Mouse (Mus musculus): Measurements from ENCODE around the gene Spata1. TPM values are rescaled to one million over a fixed set of nuclear protein-coding genes. Genes with fewer than 3 reads are reported as not detected.

The Spata1 gene
- polyA plus RNA-seq, 1 experiment from 2014 or later: 6.8 TPM

GRCm38 (mm10) chr3:146419534-146419933, 80.0 kb downstream of the Spata1 start:
- Histone ChIP-seq H3K9ac (ENCODE audit: low read depth, low read length) (no peak overlapping the region), H3K4me3 (ENCODE audit: low read length) (no peak overlapping the region), H3K36me3 (ENCODE audit: control insufficient read depth, insufficient read depth, low read length) (peaks cover 23% of the 10 kb centered on the region; the same call in 1 of the 2 replicates), H3K27me3 (ENCODE audit: control insufficient read depth, insufficient read depth, low read length) (no peaks in the 10 kb centered on the region), H3K4me2 (replicated peaks; ENCODE audit: low read depth, low read length) (no peak overlapping the region), H3K27ac (ENCODE audit: low read depth, low read length) (no peak overlapping the region), H3K9me3 (ENCODE audit: control insufficient read depth, low read length) (no peaks in the 10 kb centered on the region), H3K4me1 (ENCODE audit: control insufficient read depth, insufficient read depth, low read length) (no peaks in the 10 kb centered on the region)
- no peak for ATAC-seq (ENCODE audit: low FRiP score, low TSS enrichment)
- 93% methylated on average over 9 of the region's 9 CpGs for WGBS

GRCm38 (mm10) chr3:146418901-146419300, 80.7 kb downstream of the Spata1 start:
- peaks cover 23% of the 10 kb centered on the region; the same call in 1 of the 2 replicates for H3K36me3 ChIP-seq (ENCODE audit: control insufficient read depth, insufficient read depth, low read length)
- 87% methylated on average over 7 of the region's 7 CpGs for WGBS

GRCm38 (mm10) chr3:146417873-146418272, 81.7 kb downstream of the Spata1 start:
- H3K9me3 ChIP-seq (ENCODE audit: control insufficient read depth, low read length): no peaks in the 10 kb centered on the region
- peaks cover 17% of the 10 kb centered on the region; the same call in 1 of the 2 replicates for H3K36me3 ChIP-seq (ENCODE audit: control insufficient read depth, insufficient read depth, low read length)
- no peak overlapping the region for H3K9ac ChIP-seq (ENCODE audit: low read depth, low read length)
- H3K4me3 ChIP-seq (ENCODE audit: low read length): no peak overlapping the region
- ATAC-seq (ENCODE audit: low FRiP score, low TSS enrichment): no peak
- no peak overlapping the region for H3K4me2 ChIP-seq (replicated peaks; ENCODE audit: low read depth, low read length)
- H3K27ac ChIP-seq (ENCODE audit: low read depth, low read length): no peak overlapping the region
- no peaks in the 10 kb centered on the region for H3K4me1 ChIP-seq (ENCODE audit: control insufficient read depth, insufficient read depth, low read length)
- 96% methylated on average over 8 of the region's 8 CpGs for WGBS
- no peaks in the 10 kb centered on the region for H3K27me3 ChIP-seq (ENCODE audit: control insufficient read depth, insufficient read depth, low read length)

More at GRCm38 (mm10) chr3:146418901-146419300, 80.7 kb downstream of the Spata1 start:
- Histone ChIP-seq H3K9ac (ENCODE audit: low read depth, low read length) (no peak overlapping the region), H3K27ac (ENCODE audit: low read depth, low read length) (no peak overlapping the region), H3K27me3 (ENCODE audit: control insufficient read depth, insufficient read depth, low read length) (no peaks in the 10 kb centered on the region), H3K4me2 (replicated peaks; ENCODE audit: low read depth, low read length) (no peak overlapping the region), H3K4me1 (ENCODE audit: control insufficient read depth, insufficient read depth, low read length) (no peaks in the 10 kb centered on the region), H3K9me3 (ENCODE audit: control insufficient read depth, low read length) (no peaks in the 10 kb centered on the region), H3K4me3 (ENCODE audit: low read length) (no peak overlapping the region)
- ATAC-seq (ENCODE audit: low FRiP score, low TSS enrichment): no peak

- whole genome bisulfite sequencing: 91% methylated on average over 12 of the region's 12 CpGs
- Histone ChIP-seq H3K27ac (ENCODE audit: low read depth, low read length) (no peak overlapping the region), H3K9me3 (ENCODE audit: control insufficient read depth, low read length) (no peaks in the 10 kb centered on the region), H3K4me2 (replicated peaks; ENCODE audit: low read depth, low read length) (no peak overlapping the region), H3K9ac (ENCODE audit: low read depth, low read length) (no peak overlapping the region), H3K36me3 (ENCODE audit: control insufficient read depth, insufficient read depth, low read length) (peaks cover 16% of the 10 kb centered on the region; the same call in 1 of the 2 replicates), H3K4me3 (ENCODE audit: low read length) (no peak overlapping the region), H3K4me1 (ENCODE audit: control insufficient read depth, insufficient read depth, low read length) (no peaks in the 10 kb centered on the region), H3K27me3 (ENCODE audit: control insufficient read depth, insufficient read depth, low read length) (no peaks in the 10 kb centered on the region)
- no peak for ATAC-seq (ENCODE audit: low FRiP score, low TSS enrichment)
Measured at GRCm38 (mm10) chr3:146414555-146414954, 85.0 kb downstream of the Spata1 start.

GRCm38 (mm10) chr3:146413992-146414391, 85.6 kb downstream of the Spata1 start:
- 86% methylated on average over 4 of the region's 4 CpGs for WGBS
- Histone ChIP-seq H3K9ac (ENCODE audit: low read depth, low read length) (no peak overlapping the region), H3K9me3 (ENCODE audit: control insufficient read depth, low read length) (no peaks in the 10 kb centered on the region)

GRCm38 (mm10) chr3:146413016-146413415, 86.5 kb downstream of the Spata1 start:
- no peak for ATAC-seq (ENCODE audit: low FRiP score, low TSS enrichment)
- Histone ChIP-seq H3K4me3 (ENCODE audit: low read length) (no peak overlapping the region), H3K4me1 (ENCODE audit: control insufficient read depth, insufficient read depth, low read length) (no peaks in the 10 kb centered on the region), H3K36me3 (ENCODE audit: control insufficient read depth, insufficient read depth, low read length) (peaks cover 4% of the 10 kb centered on the region; the same call in 1 of the 2 replicates), H3K4me2 (replicated peaks; ENCODE audit: low read depth, low read length) (no peak overlapping the region), H3K27me3 (ENCODE audit: control insufficient read depth, insufficient read depth, low read length) (no peaks in the 10 kb centered on the region), H3K9ac (ENCODE audit: low read depth, low read length) (no peak overlapping the region), H3K9me3 (ENCODE audit: control insufficient read depth, low read length) (no peaks in the 10 kb centered on the region), H3K27ac (ENCODE audit: low read depth, low read length) (no peak overlapping the region)
- WGBS: 92% methylated on average over 13 of the region's 13 CpGs

More at GRCm38 (mm10) chr3:146413992-146414391, 85.6 kb downstream of the Spata1 start:
- Histone ChIP-seq H3K4me2 (replicated peaks; ENCODE audit: low read depth, low read length) (no peak overlapping the region), H3K27me3 (ENCODE audit: control insufficient read depth, insufficient read depth, low read length) (no peaks in the 10 kb centered on the region), H3K4me3 (ENCODE audit: low read length) (no peak overlapping the region), H3K36me3 (ENCODE audit: control insufficient read depth, insufficient read depth, low read length) (peaks cover 11% of the 10 kb centered on the region; the same call in 1 of the 2 replicates), H3K27ac (ENCODE audit: low read depth, low read length) (no peak overlapping the region), H3K4me1 (ENCODE audit: control insufficient read depth, insufficient read depth, low read length) (no peaks in the 10 kb centered on the region)
- no peak for ATAC-seq (ENCODE audit: low FRiP score, low TSS enrichment)

GRCm38 (mm10) chr3:146412480-146412879, 87.1 kb downstream of the Spata1 start:
- no peak for ATAC-seq (ENCODE audit: low FRiP score, low TSS enrichment)
- Histone ChIP-seq H3K9me3 (ENCODE audit: control insufficient read depth, low read length) (no peaks in the 10 kb centered on the region), H3K4me1 (ENCODE audit: control insufficient read depth, insufficient read depth, low read length) (no peaks in the 10 kb centered on the region), H3K27me3 (ENCODE audit: control insufficient read depth, insufficient read depth, low read length) (no peaks in the 10 kb centered on the region), H3K9ac (ENCODE audit: low read depth, low read length) (no peak overlapping the region), H3K27ac (ENCODE audit: low read depth, low read length) (no peak overlapping the region), H3K4me3 (ENCODE audit: low read length) (no peak overlapping the region), H3K36me3 (ENCODE audit: control insufficient read depth, insufficient read depth, low read length) (peaks cover 1% of the 10 kb centered on the region; the same call in 1 of the 2 replicates), H3K4me2 (replicated peaks; ENCODE audit: low read depth, low read length) (no peak overlapping the region)
- 91% methylated on average over 7 of the region's 7 CpGs for WGBS

GRCm38 (mm10) chr3:146412008-146412407, 87.5 kb downstream of the Spata1 start:
- Histone ChIP-seq H3K27me3 (ENCODE audit: control insufficient read depth, insufficient read depth, low read length) (no peaks in the 10 kb centered on the region), H3K4me1 (ENCODE audit: control insufficient read depth, insufficient read depth, low read length) (peaks cover 4% of the 10 kb centered on the region; the same call in 1 of the 2 replicates), H3K27ac (ENCODE audit: low read depth, low read length) (no peak overlapping the region), H3K4me2 (replicated peaks; ENCODE audit: low read depth, low read length) (no peak overlapping the region), H3K9ac (ENCODE audit: low read depth, low read length) (no peak overlapping the region), H3K9me3 (ENCODE audit: control insufficient read depth, low read length) (no peaks in the 10 kb centered on the region), H3K4me3 (ENCODE audit: low read length) (no peak overlapping the region), H3K36me3 (ENCODE audit: control insufficient read depth, insufficient read depth, low read length) (no peaks in the 10 kb centered on the region)
- ATAC-seq (ENCODE audit: low FRiP score, low TSS enrichment): no peak
- WGBS: 78% methylated on average over 2 of the region's 2 CpGs

GRCm38 (mm10) chr3:146410114-146410513, 89.4 kb downstream of the Spata1 start:
- 88% methylated on average over 7 of the region's 7 CpGs for WGBS
- Histone ChIP-seq H3K9ac (ENCODE audit: low read depth, low read length) (no peak overlapping the region), H3K4me1 (ENCODE audit: control insufficient read depth, insufficient read depth, low read length) (peaks cover 17% of the 10 kb centered on the region; the same call in 1 of the 2 replicates), H3K4me3 (ENCODE audit: low read length) (no peak overlapping the region), H3K27ac (ENCODE audit: low read depth, low read length) (no peak overlapping the region), H3K9me3 (ENCODE audit: control insufficient read depth, low read length) (no peaks in the 10 kb centered on the region), H3K4me2 (replicated peaks; ENCODE audit: low read depth, low read length) (no peak overlapping the region), H3K27me3 (ENCODE audit: control insufficient read depth, insufficient read depth, low read length) (no peaks in the 10 kb centered on the region), H3K36me3 (ENCODE audit: control insufficient read depth, insufficient read depth, low read length) (no peaks in the 10 kb centered on the region)
- ATAC-seq (ENCODE audit: low FRiP score, low TSS enrichment): no peak
